In the genomic region with DNA sequence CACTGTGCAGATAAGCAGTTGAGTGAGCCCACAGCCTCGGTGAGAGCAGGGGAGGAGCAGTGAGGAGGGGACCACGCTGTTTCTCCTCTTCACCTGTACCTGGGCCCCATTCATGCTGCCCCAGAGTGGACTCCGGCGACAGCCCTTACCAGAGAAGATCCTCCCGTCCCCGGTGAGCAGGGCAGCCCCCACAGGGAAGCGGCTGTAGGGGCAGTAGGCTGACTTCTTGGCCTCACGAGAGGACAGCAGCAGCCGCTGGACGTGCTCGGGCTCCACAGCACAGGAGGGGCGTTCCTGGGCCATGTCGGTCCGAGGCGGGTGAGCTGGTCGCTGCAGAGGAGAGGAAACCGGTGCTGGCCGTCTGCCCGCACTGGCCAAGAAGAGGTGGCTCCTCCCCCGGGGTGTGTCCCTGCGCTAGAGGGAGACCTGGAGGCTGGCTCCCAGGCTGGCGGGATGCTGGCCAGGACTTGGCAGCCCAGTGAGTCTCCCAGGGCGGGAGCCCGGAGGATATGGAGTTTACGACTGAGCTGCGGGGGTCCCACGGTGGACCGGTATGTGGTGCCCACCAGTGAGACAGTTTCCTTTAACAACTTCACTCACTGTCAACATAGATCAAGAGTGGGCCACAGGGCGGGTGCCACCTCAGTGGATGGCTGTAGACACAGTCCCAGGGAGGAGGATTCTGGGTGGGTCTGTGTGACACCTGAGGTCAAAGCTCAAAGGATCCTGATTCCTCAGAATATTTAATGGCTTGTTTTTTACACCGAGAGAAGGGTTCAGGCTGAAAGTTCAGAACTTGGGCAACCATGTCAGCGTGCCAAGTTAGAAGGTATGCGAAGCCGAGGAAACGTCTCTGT, we compare ENCODE assay signal across 8 mouse cellular contexts. TPM values are rescaled to one million over a fixed set of nuclear protein-coding genes. Genes with fewer than 3 reads are reported as not detected.
DNase-seq lines count a peak whose midpoint lies in the region; ATAC-seq and TF ChIP-seq lines count a peak whose summit lies in the region.

A gene (minus strand): TSS at position 352 of the 857 bp plus-strand sequence.

- peaks cover 6% of the 10 kb centered on the region; the same call in 1 of the 2 replicates for H3K27me3 ChIP-seq in forebrain, postnatal 0 days (ENCODE audit: insufficient read depth, low read length)
- H3K27me3 ChIP-seq in limb, embryonic 10.5 days (ENCODE audit: low read depth, poor library complexity, severe bottlenecking), result peaks cover 29% of the 10 kb centered on the region

- H3K9me3 ChIP-seq in forebrain, postnatal 0 days (ENCODE audit: low read length), result no peaks in the 10 kb centered on the region
- H3K9me3 ChIP-seq in limb, embryonic 10.5 days (replicated peaks), result no peaks in the 10 kb centered on the region

- H3K4me1 ChIP-seq in forebrain, postnatal 0 days (ENCODE audit: insufficient read depth), result peaks cover 7% of the 10 kb centered on the region
- H3K4me1 ChIP-seq in limb, embryonic 10.5 days, result peaks cover 16% of the 10 kb centered on the region

- 9% methylated on average over 34 of the region's 34 CpGs for WGBS in forebrain, postnatal 0 days
- WGBS in limb, embryonic 10.5 days, result 10% methylated on average over 34 of the region's 34 CpGs

- no peak within 1 kb of the TSS for H3K27ac ChIP-seq in forebrain, postnatal 0 days (ENCODE audit: low read depth, low read length)
- peak within 1 kb of the TSS; percentile 66 for H3K27ac ChIP-seq in limb, embryonic 10.5 days

- peak within 1 kb of the TSS; percentile 38 for H3K4me2 ChIP-seq in forebrain, postnatal 0 days (ENCODE audit: low read depth)

- ATAC-seq in forebrain, postnatal 0 days, result peak; percentile 43

- no peak within 1 kb of the TSS; the same call in 1 of the 2 replicates for H3K9ac ChIP-seq in forebrain, postnatal 0 days

- H3K4me3 ChIP-seq in forebrain, postnatal 0 days (ENCODE audit: low read depth, low read length), result 0 out of 2 replicates have a peak within 1 kb of the TSS, but pooled peaks have one; percentile 9
- H3K4me3 ChIP-seq in limb, embryonic 10.5 days, result peak within 1 kb of the TSS; percentile 56

- DNase-seq in adipocyte (ENCODE audit: low spot score), result peak; percentile 52
- peak; percentile 85 for DNase-seq in cerebellum, adult 9-11 months
- DNase-seq in forebrain, postnatal 0 days, result peak; percentile 39
- peak; percentile 91 for DNase-seq in heart, postnatal 4 days
- DNase-seq in limb, embryonic 10.5 days (ENCODE audit: low spot score), result peak; percentile 80
- peak; percentile 70 for DNase-seq in mesoderm, embryonic 11.5 days (ENCODE audit: low read depth, low spot score)
- peak; percentile 51 for DNase-seq in spleen, adult 12 weeks (ENCODE audit: low spot score)
- no peak for DNase-seq in c-Kit-positive CD71-positive TER-119-positive erythroid progenitor cells, embryonic 14.5 days (ENCODE audit: low spot score)

- TF ChIP-seq CTCF in forebrain, postnatal 0 days (IDR thresholded peaks at IDR 0.05; ENCODE audit: low read depth), result no peak

- H3K36me3 ChIP-seq in forebrain, postnatal 0 days (ENCODE audit: insufficient read depth), result no peaks in the 10 kb centered on the region
- H3K36me3 ChIP-seq in limb, embryonic 10.5 days, result no peaks in the 10 kb centered on the region

RNA-seq across cellular contexts. Expression of the gene that starts here (rescaled TPM):
- total RNA-seq in forebrain, postnatal 0 days (2014; rRNA removed), result 3.6 TPM in 2 replicates
- polyA plus RNA-seq in forebrain, postnatal 0 days (2015; fragmentation: Nextera tagmentation; extraction: Ambion mirVana), result 3.2 and 4.9 TPM in 2 replicates
- total RNA-seq in heart, postnatal 4 days (2021), result 1 to 10 TPM; 5.9 to 6.9 TPM
- polyA plus RNA-seq in limb, embryonic 10.5 days (2016; fragmentation: Nextera tagmentation; extraction: Ambion mirVana), result 4.1 and 4.9 TPM in 2 replicates
